Mouse (Mus musculus) hindbrain, embryonic 16.5 days (tissue): Measurements from ENCODE around the gene Iqch. TPM values are rescaled to one million over a fixed set of nuclear protein-coding genes. Genes with fewer than 3 reads are reported as not detected.

ENCODE experiments used
- ATAC-seq: fragments of 200-750 bp; cut with Nextera tagmentation; 2 replicates; pipeline ENCODE4 v1.8.0; 2017; ENCODE audit warnings: moderate TSS enrichment, moderate library complexity
- H3K27ac ChIP-seq: fragments of 300-500 bp; sonication (generic); 2 replicates; pipeline ENCODE4 v1.5.1; 2014; ENCODE audit warnings: low read depth, mild to moderate bottlenecking, control low read depth, low read length, moderate library complexity
- H3K27me3 ChIP-seq: fragments of 300-500 bp; sonication (generic); replicated peaks from 2 replicates; pipeline ENCODE4 v1.6.1; 2014; ENCODE audit warnings: low read length; ENCODE audit not compliant: control insufficient read depth, insufficient read depth
- H3K36me3 ChIP-seq: fragments of 300-500 bp; sonication (generic); 2 replicates; pipeline ENCODE4 v1.6.1; 2014; ENCODE audit warnings: mild to moderate bottlenecking, low read length, moderate library complexity, mixed read lengths; ENCODE audit not compliant: control insufficient read depth, insufficient read depth
- H3K4me1 ChIP-seq: fragments of 300-500 bp; sonication (generic); 2 replicates; pipeline ENCODE4 v1.6.1; 2014; ENCODE audit warnings: low read depth, low read length; ENCODE audit not compliant: control insufficient read depth, insufficient read depth
- H3K4me2 ChIP-seq: fragments of 300-500 bp; sonication (generic); 2 replicates; pipeline ENCODE4 v1.6.1; 2014; ENCODE audit warnings: mild to moderate bottlenecking, low read length, control low read depth, moderate library complexity
- H3K4me3 ChIP-seq: fragments of 300-500 bp; sonication (generic); 2 replicates; pipeline ENCODE4 v1.5.1; 2014; ENCODE audit warnings: mild to moderate bottlenecking, low read length, control low read depth, moderate library complexity
- H3K9ac ChIP-seq: fragments of 300-500 bp; sonication (generic); 2 replicates; pipeline ENCODE4 v1.6.1; 2014; ENCODE audit warnings: low read depth, mild to moderate bottlenecking, control low read depth, low read length, moderate library complexity
- H3K9me3 ChIP-seq: fragments of 300-500 bp; sonication (generic); 2 replicates; pipeline ENCODE4 v1.6.1; 2014; ENCODE audit warnings: mild to moderate bottlenecking, low read length, moderate library complexity; ENCODE audit not compliant: control insufficient read depth
- WGBS: fragments of 180-500 bp; shearing (Covaris S2); extraction: QIAGEN DNeasy Blood & Tissue Kit; methylation state at CpG from one replicate; pipeline ENCODE4 v1.1.7; 2014; 5-methylcytosine and 5-hydroxymethylcytosine counted together
- polyA plus RNA-seq: library from polyadenylated mRNA; unstranded; fragments of >200 nt; fragmentation: Nextera tagmentation; extraction: Ambion mirVana; gene quantifications from 2 replicates; pipeline ENCODE4 v1.2.1, GENCODE M21; 2015

The Iqch gene
- polyA plus RNA-seq, 1 experiment from 2014 or later = 0.14 TPM

DNA sequence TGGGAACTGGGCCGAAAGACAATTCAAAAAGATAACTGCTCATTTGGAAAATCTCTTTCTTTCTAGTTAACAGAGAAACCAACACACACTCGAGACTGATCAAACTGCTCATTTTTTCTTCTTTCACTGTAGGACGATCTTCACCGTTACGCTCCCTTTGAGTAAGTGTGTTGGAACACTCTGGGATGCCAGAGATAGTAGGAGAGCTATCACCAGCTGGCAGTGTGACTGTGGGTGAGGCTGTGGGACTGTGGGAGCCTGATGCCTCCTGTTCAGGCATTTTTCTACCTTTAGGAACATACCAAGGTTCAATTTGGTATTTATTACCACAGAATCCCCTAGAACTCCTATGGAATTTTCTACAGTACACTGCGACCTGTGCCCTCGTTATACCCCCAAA lies 206.7 kb downstream of the Iqch start:
- no peak overlapping the region for H3K27ac ChIP-seq
- peaks cover 5% of the 10 kb centered on the region for H3K4me1 ChIP-seq
- no peak for ATAC-seq
- no peaks in the 10 kb centered on the region for H3K9me3 ChIP-seq
- H3K4me2 ChIP-seq = 0 out of 2 replicates have a peak overlapping the region, but pooled peaks have one; percentile 12
- no peak overlapping the region for H3K9ac ChIP-seq
- H3K27me3 ChIP-seq = no peaks in the 10 kb centered on the region
- 72% methylated on average over 7 of the region's 7 CpGs for WGBS
- H3K4me3 ChIP-seq = no peak overlapping the region
- no peaks in the 10 kb centered on the region for H3K36me3 ChIP-seq

DNA sequence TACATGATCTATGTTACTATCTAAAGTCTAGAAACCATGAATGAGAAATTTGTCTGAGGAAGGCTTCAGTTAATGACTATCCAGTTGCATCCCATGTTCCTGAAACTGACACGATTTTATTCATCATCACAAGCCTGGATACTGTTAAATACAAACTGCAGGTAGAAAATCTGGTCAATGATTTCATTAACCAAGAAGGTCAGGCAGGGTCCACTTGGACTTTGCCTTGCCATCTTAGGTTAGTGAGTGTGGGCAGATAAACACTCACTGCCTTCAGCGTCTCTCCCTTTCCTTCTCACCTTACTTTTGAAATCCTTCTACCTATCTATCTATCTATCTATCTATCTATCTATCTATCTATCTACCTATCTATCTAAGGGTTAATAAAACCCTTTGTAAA lies 211.0 kb downstream of the Iqch start:
- no peak overlapping the region for H3K27ac ChIP-seq
- H3K9me3 ChIP-seq = no peaks in the 10 kb centered on the region
- ATAC-seq = no peak
- no peaks in the 10 kb centered on the region for H3K27me3 ChIP-seq
- no peak overlapping the region for H3K4me3 ChIP-seq
- H3K4me2 ChIP-seq = no peak overlapping the region
- H3K36me3 ChIP-seq = no peaks in the 10 kb centered on the region
- no peak overlapping the region for H3K9ac ChIP-seq
- no peaks in the 10 kb centered on the region; the same call in 1 of the 2 replicates for H3K4me1 ChIP-seq
- 80% methylated on average over 2 of the region's 2 CpGs for WGBS

DNA sequence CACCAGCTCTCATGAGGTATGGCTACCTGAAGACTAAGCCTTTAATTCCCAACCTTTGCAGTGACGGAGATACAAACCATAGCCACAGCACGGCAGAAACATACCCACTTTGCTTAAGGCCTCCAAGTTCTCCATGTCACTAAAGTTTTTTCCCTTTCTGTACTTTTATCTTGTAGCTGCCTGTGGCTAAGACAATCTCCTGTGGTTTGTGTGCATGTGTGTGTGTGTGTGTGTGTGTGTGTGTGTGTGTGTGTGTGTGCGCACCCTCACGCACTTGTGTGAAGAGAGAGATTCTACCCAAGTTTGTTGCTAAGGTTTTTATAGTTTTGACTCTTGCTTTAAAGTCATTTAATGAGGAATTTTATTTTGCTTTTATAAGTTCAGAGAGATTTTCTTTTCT lies 219.5 kb downstream of the Iqch start:
- Histone ChIP-seq H3K27me3 (no peaks in the 10 kb centered on the region), H3K36me3 (no peaks in the 10 kb centered on the region), H3K9me3 (no peaks in the 10 kb centered on the region), H3K27ac (no peak overlapping the region), H3K4me1 (peaks cover 5% of the 10 kb centered on the region), H3K4me2 (no peak overlapping the region), H3K4me3 (no peak overlapping the region), H3K9ac (no peak overlapping the region)
- whole genome bisulfite sequencing = 89% methylated on average over 4 of the region's 4 CpGs
- ATAC-seq = no peak

DNA sequence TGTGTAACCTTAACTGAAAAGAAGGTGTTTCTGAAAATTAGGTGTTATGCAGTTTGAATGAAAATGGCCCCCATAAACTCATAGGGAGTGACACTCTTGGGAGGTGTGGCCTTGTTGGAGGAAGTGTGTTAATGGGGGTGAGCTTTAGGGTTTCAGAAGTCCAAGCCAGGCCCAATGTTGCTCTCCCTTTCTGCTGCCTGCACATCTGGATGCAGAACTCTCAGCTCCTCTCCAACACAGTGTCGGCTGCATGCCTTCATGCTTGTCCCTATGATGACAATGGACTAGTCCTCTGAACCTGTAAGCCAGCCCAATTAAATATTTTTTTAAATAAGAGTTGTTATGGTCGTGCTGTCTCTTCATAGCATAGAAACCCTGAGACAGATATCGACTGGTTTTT lies 222.0 kb downstream of the Iqch start:
- Histone ChIP-seq H3K4me2 (no peak overlapping the region), H3K9me3 (no peaks in the 10 kb centered on the region), H3K4me3 (no peak overlapping the region), H3K27ac (no peak overlapping the region), H3K4me1 (peaks cover 21% of the 10 kb centered on the region), H3K27me3 (no peaks in the 10 kb centered on the region), H3K36me3 (no peaks in the 10 kb centered on the region), H3K9ac (no peak overlapping the region)
- no peak for ATAC-seq
- 90% methylated on average over 3 of the region's 3 CpGs for WGBS

DNA sequence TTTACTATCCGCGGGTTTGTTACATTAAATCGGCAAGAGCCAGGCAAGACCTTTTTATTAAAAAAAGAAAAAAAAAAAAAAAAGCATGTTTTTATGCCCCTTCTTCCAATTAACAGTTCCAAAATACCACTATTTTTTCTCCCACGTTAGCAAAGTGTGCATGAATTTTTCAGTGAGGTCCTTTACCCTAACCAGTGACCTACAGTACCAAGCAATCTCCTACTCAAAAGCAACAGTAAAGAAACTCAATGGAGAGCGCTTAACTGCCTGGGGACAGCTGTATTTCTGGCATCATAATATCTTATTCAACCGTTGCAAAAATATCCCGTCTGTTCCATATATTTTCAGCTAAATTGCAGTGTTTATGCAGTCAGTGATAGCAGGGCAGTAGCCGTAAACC lies 224.1 kb downstream of the Iqch start:
- peak overlapping the region; percentile 85 for H3K4me3 ChIP-seq
- no peaks in the 10 kb centered on the region for H3K9me3 ChIP-seq
- 15% methylated on average over 8 of the region's 8 CpGs for WGBS
- H3K27me3 ChIP-seq = no peaks in the 10 kb centered on the region
- no peak for ATAC-seq
- H3K36me3 ChIP-seq = no peaks in the 10 kb centered on the region
- H3K9ac ChIP-seq = peak overlapping the region; percentile 98
- H3K27ac ChIP-seq = peak overlapping the region; percentile 88
- H3K4me2 ChIP-seq = peak overlapping the region; percentile 98
- H3K4me1 ChIP-seq = peaks cover 21% of the 10 kb centered on the region

DNA sequence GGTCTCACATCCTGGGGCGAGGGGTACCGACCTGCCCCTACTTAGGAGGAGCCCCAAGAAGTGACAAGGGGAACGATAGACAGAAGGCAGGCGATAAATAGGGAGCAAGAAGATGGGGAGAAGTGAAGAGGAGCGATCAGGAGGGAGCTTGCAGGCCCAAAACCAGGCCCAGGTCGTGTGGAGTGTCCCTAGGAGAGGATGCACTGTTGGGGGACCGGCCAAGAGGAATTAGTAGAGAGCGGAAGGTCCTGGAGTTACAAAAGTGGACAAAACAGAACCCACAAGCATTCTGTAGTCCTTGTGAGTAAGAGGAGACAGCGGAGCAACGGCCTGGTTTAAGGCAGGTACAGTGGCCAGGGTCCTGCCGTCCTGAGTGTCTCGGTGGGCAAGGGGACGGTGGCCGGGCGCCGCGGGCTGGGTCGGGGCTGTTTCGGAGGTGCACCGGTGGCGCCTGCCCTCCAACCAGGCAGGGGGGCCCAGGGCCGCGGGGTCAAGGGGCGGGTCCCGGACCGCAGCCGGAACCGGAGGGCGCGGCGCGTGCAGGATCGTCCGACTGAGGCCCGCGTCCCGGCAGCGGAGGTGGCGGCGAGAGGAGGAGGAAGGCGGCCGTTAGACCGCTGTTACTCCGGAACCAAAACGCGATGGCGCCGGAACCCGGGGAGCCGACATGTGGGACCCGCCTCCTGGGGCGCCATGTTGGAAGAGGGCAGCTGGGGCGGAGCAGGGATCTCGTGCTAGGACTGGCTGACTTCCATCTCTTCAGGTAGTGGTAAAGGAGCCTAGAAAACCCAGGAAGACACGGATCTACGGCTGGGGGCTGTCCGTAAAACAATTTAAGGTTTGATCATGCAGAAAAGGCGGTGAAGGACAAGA lies 224.8 kb downstream of the Iqch start, which contains the start of gene Map2k5:
Map2k5 (minus strand) TSS at position 633 of the 873 bp plus-strand sequence.
- under 1% methylated on average over 54 of the region's 58 CpGs for WGBS
- peak within 1 kb of the TSS; percentile 88 for H3K27ac ChIP-seq

DNA sequence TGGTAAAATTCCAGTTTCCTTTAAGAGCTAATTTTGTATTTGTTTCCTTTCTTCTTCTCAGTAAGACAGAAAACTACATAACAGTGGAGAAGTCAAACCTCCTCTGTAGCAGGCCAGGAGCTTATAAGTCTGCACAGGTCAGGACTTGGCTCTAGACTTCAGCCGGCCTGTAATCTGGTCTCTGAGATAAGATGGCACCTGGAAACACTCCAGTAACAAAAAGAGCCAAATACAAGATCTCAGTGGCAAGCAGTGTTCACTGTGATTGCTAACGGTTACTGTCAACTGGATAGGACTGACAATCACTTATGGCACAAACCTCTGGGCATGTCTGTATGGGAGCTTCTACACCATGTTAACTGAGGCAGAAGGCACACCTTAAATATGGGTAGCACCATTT lies 229.0 kb downstream of the Iqch start:
- Histone ChIP-seq H3K9ac (no peak overlapping the region), H3K4me1 (peaks cover 17% of the 10 kb centered on the region), H3K36me3 (no peaks in the 10 kb centered on the region), H3K27ac (no peak overlapping the region), H3K4me2 (no peak overlapping the region), H3K27me3 (no peaks in the 10 kb centered on the region), H3K4me3 (no peak overlapping the region), H3K9me3 (no peaks in the 10 kb centered on the region)
- 82% methylated on average over 2 of the region's 2 CpGs for WGBS
- no peak for ATAC-seq

More for the DNA sequence above, 224.8 kb downstream of the Iqch start, which contains the start of gene Map2k5:
- no peaks in the 10 kb centered on the region for H3K9me3 ChIP-seq
- peak within 1 kb of the TSS; percentile 98 for H3K9ac ChIP-seq
- peak; percentile 96 for ATAC-seq
- H3K36me3 ChIP-seq = no peaks in the 10 kb centered on the region
- H3K4me3 ChIP-seq = peak within 1 kb of the TSS; percentile 85
- H3K27me3 ChIP-seq = no peaks in the 10 kb centered on the region
- H3K4me1 ChIP-seq = peaks cover 21% of the 10 kb centered on the region
- peak within 1 kb of the TSS; percentile 98 for H3K4me2 ChIP-seq

DNA sequence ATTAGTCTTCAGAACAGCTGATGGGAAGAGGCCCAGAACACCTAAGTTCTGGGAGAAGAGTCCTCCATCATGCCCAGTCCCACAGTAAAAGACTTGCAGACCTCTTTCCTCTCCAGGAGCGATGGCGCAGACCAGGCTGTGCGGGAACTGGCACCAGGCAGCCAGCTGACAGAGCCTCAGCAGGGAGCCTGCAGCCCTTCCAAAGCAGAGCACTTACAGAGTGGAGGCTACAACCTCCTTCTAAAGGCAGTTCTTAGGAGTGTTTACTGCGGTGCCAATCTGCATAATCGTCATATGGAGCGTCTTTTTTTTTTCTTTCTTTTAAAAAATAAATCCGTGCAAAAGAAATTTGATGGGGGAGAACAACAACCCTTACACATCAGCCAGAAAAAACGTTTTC lies 229.8 kb downstream of the Iqch start:
- H3K9ac ChIP-seq = no peak overlapping the region

More for the DNA sequence above, 229.8 kb downstream of the Iqch start:
- H3K27me3 ChIP-seq = no peaks in the 10 kb centered on the region
- H3K4me1 ChIP-seq = peaks cover 16% of the 10 kb centered on the region
- H3K36me3 ChIP-seq = no peaks in the 10 kb centered on the region
- WGBS = 55% methylated on average over 8 of the region's 8 CpGs
- H3K27ac ChIP-seq = no peak overlapping the region
- no peaks in the 10 kb centered on the region for H3K9me3 ChIP-seq
- H3K4me2 ChIP-seq = no peak overlapping the region
- ATAC-seq = no peak
- H3K4me3 ChIP-seq = no peak overlapping the region
